Mouse (Mus musculus): ENCODE data around the gene Spns2.
"Not testable (repeated sequence)": the region's sequence is repeated elsewhere in the genome, so short reads cannot be mapped to it uniquely, and the experiment has no call there.

The Spns2 gene

GRCm38 (mm10) chr11:72471381-72471780 is 18.3 kb downstream of the Spns2 start:
- DNase-seq (ENCODE audit: low spot score): no peak

- DNase-seq (ENCODE audit: low spot score): no peak
Measured at GRCm38 (mm10) chr11:72470004-72470403, 19.7 kb downstream of the Spns2 start.

GRCm38 (mm10) chr11:72469217-72469616 is 20.5 kb downstream of the Spns2 start:
- no peak for DNase-seq (ENCODE audit: low spot score)

GRCm38 (mm10) chr11:72468525-72468924 is 21.2 kb downstream of the Spns2 start:
- DNase-seq (ENCODE audit: low spot score): no peak

- no peak for DNase-seq (ENCODE audit: low spot score)
Measured at GRCm38 (mm10) chr11:72466694-72467507, 22.8 kb downstream of the Spns2 start.

GRCm38 (mm10) chr11:72465978-72466693 is 23.6 kb downstream of the Spns2 start:
- DNase-seq (ENCODE audit: low spot score): no peak

GRCm38 (mm10) chr11:72464821-72465220 is 24.9 kb downstream of the Spns2 start:
- DNase-seq (ENCODE audit: low spot score): no peak

GRCm38 (mm10) chr11:72461500-72461981 is 28.2 kb downstream of the Spns2 start:
- no peak for DNase-seq (ENCODE audit: low spot score)

GRCm38 (mm10) chr11:72458502-72458901 is 31.2 kb downstream of the Spns2 start:
- DNase-seq (ENCODE audit: low spot score): no peak

GRCm38 (mm10) chr11:72457995-72458496 is 31.7 kb downstream of the Spns2 start:
- no peak for DNase-seq (ENCODE audit: low spot score)

- no peak for DNase-seq (ENCODE audit: low spot score)
Measured at GRCm38 (mm10) chr11:72455694-72456093, 34.0 kb downstream of the Spns2 start.

- DNase-seq (ENCODE audit: low spot score): no peak
Measured at GRCm38 (mm10) chr11:72453105-72453953, 36.4 kb downstream of the Spns2 start.

- no peak for DNase-seq (ENCODE audit: low spot score)
Measured at GRCm38 (mm10) chr11:72452140-72452665, 37.5 kb downstream of the Spns2 start.

- DNase-seq (ENCODE audit: low spot score): no peak
Measured at GRCm38 (mm10) chr11:72447475-72447874, 42.2 kb downstream of the Spns2 start.

- DNase-seq (ENCODE audit: low spot score): no peak
Measured at GRCm38 (mm10) chr11:72446311-72447105, 43.2 kb downstream of the Spns2 start.

GRCm38 (mm10) chr11:72440965-72441664 is 48.6 kb downstream of the Spns2 start, which contains the start of gene Mybbp1a:
Gene Mybbp1a, plus strand, starts transcription at chr11:72441355.
- peak; percentile 97 for DNase-seq (ENCODE audit: low spot score)

- DNase-seq (ENCODE audit: low spot score): not testable (repeated sequence)
Measured at GRCm38 (mm10) chr11:72440597-72440964, 49.1 kb downstream of the Spns2 start.

- no peak for DNase-seq (ENCODE audit: low spot score)
Measured at GRCm38 (mm10) chr11:72438411-72438810, 51.3 kb downstream of the Spns2 start.

GRCm38 (mm10) chr11:72436756-72437650 is 52.7 kb downstream of the Spns2 start:
- no peak for DNase-seq (ENCODE audit: low spot score)

All from layer of hippocampus, adult 9-10 months (tissue).